Mouse (Mus musculus) naive thymus-derived CD4-positive, alpha-beta T cell, adult 2 months (primary cell): ENCODE data around the gene Hist2h2aa2.
"Not testable (repeated sequence)": the region's sequence is repeated elsewhere in the genome, so short reads cannot be mapped to it uniquely, and the experiment has no call there.

ENCODE experiments used
- DNase-seq: peaks from one replicate; pipeline ENCODE4 v3.0.0-alpha.2; 2011; ENCODE audit warnings: low read depth

Gene Hist2h2aa2

DNA sequence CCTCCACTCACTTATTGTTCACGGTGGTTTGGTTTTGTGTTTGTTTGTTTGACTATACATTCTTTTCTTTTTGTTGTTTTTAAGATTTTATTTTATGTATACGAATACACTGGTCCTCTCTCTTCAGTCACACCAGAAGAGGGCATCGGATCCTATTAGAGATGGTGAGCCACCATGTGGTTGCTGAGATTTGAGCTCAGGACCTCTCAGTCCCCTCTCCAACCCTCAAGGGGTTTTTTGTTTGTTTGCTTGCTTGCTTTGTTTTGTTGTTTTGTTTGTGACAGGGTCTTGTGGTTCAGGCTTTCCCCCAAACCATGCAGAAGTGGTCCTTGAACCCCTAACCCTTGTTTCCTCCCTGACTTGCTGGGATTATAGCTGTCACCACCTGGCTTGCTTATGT lies 21.5 kb upstream of the Hist2h2aa2 start:
- no peak for DNase-seq

DNA sequence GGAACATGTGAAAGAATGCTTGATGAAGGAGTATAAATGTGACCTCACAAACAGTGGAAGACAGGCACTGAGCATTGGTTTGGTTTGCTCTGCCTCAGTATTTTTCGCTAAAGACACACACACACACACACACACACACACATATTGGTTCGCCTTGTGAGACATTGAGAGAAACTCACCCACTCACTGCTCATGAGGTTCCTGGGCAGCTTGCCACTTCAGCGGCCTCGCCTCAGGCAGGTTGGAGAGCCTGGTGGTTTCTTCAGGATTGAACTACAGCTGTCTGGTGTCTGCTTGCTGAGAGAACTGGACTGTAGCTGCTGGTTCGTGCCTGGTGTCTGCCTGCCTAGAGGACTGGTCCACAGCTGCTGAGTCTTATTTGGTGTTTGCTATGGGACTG lies 20.1 kb upstream of the Hist2h2aa2 start:
- DNase-seq, result no peak

DNA sequence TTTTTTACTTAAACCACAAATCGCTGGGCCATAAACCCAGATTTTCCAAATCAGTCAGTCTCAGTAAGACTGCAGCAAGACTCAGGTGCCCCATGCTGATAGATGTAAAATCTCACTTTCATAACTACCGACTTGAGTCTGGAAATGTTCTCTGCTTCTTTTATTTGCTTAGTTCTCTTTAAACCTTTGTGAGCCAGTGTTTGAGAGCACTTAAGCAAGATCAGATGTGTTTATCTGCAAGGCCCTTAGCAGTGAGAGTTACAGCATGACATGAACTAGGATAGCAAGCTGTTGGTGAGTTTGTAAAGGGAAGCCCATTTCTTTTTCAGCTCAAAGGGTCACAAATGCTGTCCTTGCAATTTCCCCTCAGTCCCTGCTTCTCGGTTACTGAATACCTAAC lies 17.1 kb upstream of the Hist2h2aa2 start:
- no peak for DNase-seq

DNA sequence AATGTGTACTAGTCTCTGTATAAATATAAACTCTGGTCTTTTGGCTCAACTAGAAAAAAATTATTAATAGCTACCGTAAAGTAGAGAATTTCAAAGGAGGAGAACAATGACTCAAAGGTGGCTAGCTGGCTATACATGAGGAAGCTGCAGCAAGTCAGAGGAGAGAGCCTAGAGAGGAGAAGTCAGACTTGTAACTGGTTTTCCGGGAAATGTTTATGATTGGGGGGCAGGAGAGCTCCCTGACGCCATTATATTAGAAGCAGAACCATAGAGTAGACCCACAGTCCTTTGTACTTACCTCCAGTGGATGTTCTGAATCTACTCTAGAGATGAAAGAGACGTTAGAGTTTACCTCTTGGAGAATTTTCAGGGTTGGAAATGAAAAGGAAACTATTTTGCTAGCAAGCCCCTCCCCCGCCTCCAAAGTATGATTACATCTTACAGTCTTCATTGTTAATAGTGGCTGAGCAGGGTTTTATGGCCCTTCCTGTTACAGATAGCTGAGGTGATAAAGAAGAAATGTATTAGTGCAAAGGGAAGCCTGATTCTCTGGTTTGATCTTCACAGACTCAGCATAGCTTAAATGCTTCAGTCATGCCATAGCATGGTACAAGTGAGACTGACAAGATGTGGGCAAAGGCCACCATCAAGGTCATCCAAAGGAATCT lies 16.0 kb upstream of the Hist2h2aa2 start:
- no peak for DNase-seq

DNA sequence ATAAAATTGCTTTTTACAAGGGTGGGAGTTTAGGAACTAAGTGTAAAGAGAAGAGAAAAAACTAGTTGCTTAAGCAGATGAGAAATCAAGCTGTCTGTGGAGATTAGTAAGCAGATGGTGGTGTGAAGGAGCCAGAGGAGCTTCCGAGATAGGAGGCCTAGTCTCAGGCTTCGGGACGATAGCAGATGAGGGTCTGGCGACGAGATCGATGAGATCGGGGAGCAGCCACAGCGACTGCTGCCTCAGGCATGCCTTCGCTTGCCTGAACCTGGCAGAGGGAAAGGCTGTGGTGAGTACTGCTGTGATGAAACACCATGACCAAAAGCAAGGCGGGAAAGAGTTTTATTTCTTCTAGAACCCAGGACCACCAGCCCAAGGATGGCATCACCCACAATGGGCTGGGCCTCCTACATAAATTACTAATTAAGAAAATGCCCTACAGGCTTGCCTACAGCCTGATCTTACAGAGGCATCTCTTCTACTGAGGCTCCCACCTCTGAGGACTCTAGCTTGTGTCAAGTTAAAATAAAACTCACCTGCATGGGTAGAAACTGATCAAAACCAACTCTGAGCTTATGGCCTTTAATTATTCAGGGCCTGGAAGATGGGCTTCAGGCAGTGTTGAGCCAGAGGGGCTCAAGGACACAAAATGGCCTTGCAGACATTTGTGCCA lies 14.7 kb upstream of the Hist2h2aa2 start:
- DNase-seq, result no peak

DNA sequence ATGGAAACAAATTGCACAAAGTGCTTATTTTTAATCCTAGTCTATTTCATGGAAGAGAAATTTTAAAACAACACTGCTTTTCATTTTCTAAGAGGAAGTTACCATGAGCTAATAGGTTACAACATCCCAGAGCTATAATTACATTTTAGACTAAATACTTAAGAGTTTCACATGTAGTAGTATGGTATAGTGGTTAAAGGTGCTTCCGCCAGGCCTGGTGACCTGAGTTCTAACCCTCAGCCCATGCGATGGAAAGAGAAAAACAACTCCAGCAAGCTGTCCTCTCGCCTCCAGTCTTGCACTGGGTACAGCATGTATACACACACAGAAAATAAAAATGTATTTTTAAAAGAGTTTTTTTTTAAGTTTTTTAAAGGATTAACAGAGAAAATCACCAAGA lies 11.7 kb upstream of the Hist2h2aa2 start:
- DNase-seq, result no peak

DNA sequence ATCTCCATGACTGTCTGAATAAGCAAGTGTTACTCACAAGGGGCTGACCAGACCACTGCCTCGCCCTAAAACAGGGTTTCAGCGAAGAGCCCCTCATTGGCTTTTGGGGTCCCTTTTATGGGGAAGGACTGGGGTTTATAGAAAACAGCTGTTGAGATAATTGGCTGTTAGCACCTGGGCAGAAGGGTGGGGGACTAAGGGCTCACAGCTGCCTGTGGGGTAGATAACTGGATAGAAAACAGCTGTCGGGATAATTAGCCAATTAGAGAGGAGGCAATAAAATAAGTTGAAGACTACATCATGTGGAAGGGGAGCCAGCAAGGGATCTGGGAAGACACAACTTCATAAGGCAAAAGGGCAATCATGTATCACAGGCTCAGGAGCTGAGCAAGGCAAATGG lies 10.8 kb upstream of the Hist2h2aa2 start:
- DNase-seq, result no peak

DNA sequence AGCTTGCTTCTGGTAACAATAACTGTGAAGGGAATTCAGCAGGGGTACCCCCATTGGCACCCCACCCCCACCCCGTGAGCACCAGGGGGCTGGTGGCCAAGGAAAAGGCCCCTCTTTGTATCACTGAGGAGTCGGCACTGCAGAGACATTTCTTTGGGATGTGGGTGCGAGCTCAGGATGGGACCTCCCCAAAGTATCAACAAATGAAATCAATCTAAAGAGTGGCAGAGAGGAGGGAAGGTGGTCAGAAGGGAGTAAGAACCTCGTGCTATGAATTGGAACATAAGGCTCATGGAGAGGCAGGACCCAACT lies 8.9 kb upstream of the Hist2h2aa2 start:
- DNase-seq, result no peak

DNA sequence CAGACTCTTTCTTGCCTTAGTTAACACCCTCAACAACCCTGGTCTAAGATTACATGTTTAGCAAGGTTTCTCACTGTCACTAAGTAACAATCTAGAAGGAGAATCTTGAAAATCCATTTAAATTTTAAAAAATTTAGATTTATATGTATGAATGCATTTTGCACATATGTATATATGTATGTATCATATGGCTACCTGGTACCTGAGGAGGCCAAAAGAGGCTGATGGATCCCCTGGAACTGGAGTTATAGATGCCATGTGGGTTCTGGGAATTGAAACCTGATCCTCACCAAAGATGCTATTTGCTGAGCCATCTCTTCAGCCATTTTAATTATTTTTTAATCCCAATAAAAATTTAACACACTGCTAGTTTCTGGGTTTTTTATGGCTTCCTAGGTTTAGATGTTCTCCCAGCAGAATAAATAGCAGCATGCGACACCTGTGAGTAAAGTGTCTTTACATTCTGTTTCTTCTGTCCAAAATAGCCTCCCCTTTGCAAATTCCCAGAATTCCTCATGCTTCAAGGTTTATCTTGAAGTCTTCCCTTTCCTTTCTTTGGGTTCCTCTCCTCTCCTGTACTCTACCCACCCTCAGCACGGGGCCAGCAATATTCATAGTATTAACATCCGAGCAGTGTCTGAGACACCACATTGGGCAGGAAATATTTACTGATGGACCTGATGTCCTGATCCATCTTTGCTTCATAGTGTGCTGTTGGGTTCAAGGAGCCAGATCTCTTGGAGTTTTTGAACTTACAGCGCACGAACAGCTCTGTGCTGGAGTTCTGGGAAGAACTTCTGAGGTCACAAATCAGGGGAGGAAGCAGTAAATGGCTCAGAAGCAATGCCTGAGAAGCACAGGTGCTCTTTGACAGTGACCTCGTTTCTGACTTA lies 8.3 kb upstream of the Hist2h2aa2 start:
- DNase-seq, result no peak

DNA sequence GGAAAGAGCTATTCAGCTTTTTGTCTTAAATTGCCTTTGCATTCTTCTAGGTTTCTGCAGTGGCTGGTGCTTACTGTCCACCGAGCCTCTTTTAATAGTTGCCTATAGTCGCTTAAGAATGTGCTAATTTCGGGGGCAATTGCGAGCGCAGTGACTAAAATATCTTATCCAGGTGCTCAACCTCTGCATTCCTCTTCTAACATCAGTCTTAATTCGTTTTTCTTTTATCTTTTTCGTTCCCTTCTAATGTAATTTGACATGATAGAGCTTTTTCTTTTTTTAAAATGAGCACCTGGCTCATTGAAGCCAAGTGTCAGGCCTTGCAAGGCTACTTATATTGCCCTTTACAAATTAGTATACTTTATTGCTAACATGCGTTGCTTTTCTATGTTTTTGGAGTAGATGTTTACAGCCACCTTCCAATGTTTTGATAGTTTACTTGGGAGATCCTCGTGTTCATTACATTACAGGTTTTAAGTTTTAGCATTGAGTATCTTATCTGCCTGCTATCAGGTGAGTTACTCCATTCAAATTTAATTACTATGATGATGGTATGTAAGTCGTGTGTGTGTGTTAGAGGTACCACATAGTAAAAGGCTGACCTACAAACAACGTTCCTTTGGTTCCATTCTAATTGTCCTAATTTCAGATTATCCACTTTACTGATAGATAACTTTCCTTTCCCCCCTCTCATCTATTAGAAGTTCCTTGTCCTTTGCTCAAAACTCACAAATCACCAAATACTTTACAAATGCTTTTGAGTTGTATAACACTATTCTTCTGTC lies 7.5 kb upstream of the Hist2h2aa2 start:
- no peak for DNase-seq

DNA sequence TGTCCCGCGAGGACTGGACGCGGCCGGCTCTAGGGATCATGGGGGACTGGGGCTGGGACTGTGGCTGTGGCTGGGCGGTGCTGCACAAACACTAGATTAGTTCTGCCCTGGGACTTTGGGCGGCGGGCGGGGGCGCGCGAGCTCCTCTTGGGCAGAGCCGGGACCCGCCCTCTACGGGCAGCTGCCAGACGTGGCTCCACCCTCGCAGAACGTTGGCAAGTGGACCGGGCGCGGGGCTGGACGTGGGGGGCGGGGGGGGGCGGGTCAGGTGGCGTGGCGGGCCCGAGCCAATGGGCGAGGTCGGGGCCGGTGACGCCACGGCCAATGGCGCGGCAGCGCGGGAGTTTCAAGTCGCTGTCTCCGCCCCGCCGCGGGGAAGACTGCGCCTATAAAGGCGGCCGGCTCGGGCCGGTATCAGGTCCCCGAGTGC lies 6.4 kb upstream of the Hist2h2aa2 start, which contains the start of gene Hist2h3c1:
Hist2h3c1 (plus strand) TSS at position 259 of the 430 bp plus-strand sequence.
- not testable (repeated sequence) for DNase-seq

DNA sequence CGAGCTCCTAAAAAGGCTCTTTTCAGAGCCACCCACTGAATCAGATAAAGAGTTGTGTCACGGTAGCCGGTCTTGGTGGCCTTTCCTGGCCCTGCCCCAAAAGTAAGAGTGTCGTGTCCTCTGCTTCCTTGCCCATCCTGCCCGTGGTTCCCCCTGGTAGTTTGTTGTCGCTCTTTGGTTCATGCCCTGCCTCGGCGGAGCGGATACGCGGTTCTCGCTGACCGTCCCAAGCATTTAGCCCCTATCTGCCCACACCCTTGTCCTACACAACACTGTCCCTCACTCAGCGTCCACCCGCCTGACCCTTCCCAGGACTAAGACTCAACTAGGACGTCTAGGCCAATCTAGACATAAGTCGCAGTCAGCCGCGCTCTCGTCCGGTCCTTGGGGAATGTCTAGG lies 5.9 kb upstream of the Hist2h2aa2 start:
- not testable (repeated sequence) for DNase-seq

DNA sequence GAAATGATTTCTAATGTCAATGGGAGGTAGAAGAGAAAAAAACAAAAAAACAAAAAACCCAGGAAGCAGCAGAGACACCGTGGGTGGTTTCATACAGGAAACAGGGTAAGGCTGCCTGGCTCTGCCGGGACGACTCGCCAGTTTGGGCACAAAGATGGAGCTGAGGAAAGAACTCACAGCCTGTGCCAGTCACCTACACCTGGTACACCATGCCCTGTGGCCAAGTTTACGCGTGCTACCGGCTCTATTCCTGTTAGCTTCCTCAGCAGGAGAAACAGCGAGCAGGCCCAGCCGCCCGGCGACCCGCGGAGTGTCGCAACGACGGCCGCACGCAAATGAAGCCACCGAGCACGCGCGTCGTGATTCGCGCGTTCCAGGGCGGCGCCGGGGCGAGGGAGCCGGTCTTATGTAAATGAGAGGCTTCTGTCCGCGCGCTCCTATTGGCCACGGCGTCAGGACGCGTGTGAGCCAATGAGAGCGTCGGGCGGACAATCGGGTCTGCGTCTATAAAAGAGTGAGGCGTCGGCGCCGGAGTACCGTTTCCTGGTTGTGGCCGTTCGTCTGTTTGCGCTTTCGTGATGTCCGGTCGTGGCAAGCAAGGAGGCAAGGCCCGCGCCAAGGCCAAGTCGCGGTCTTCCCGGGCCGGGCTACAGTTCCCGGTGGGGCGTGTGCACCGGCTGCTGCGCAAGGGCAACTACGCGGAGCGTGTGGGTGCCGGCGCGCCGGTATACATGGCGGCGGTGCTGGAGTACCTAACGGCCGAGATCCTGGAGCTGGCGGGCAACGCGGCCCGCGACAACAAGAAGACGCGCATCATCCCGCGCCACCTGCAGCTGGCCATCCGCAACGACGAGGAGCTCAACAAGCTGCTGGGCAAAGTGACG lies 5.2 kb upstream of the Hist2h2aa2 start, which contains the start of gene Hist2h2aa1:
Hist2h2aa1 (plus strand) TSS at position 495 of the 884 bp plus-strand sequence.
- DNase-seq, result peak; percentile 90

DNA sequence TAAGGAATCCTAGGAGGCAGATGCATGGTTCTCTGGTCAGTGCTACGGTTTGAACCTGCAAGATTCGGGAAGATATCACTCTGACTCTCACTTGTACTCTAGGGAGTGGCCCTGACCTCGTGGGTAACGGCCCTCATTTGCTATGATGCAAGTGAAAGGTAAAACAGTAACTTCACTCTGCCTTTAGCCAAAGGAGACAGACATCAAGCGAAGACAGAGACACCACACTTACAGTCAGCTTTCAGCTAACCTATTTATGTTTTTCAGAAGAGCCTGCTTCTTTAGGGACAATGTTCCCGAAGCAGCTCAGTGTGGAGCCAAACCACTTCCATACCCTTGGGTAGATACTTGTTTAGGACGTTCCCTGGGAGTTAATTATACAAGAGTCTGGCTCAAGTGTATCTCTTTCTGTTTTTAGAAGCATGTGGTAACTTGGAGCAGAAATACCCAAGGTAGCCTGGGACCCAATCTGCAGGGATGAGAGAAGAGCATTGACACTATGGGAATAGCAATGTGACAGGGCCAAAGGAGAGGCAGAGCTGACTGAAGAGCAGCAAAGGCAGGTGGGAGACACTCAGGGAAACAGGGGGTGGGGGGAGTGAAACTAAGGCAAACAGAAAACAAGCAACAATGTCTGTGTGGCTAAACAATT lies 4.0 kb upstream of the Hist2h2aa2 start:
- DNase-seq, result no peak

DNA sequence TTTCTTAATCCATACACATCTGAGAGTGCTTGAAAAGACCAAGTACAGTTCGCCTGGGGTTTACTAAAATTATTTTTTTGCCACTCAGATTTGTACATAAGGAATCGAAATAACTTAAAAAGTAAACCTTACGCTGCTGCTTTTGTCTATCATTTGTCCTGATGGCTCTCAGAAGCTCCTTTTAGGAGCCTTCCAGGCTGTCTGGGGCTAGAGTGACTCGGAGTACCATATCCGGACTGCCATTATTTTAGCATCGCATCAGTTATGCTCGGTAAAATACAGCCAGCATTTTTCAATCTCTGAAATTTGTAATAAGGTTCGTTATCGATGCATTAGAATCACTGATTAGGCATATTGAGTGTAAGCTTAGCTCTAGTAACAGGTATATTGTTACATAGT lies 722 bp upstream of the Hist2h2aa2 start:
- DNase-seq, result no peak

DNA sequence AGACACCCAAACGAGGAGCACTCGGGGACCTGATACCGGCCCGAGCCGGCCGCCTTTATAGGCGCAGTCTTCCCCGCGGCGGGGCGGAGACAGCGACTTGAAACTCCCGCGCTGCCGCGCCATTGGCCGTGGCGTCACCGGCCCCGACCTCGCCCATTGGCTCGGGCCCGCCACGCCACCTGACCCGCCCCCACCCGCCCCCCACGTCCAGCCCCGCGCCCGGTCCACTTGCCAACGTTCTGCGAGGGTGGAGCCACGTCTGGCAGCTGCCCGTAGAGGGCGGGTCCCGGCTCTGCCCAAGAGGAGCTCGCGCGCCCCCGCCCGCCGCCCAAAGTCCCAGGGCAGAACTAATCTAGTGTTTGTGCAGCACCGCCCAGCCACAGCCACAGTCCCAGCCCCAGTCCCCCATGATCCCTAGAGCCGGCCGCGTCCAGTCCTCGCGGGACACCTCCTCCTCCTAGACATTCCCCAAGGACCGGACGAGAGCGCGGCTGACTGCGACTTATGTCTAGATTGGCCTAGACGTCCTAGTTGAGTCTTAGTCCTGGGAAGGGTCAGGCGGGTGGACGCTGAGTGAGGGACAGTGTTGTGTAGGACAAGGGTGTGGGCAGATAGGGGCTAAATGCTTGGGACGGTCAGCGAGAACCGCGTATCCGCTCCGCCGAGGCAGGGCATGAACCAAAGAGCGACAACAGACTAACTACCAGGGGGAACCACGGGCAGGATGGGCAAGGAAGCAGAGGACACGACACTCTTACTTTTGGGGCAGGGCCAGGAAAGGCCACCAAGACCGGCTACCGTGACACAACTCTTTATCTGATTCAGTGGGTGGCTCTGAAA lies 902 bp downstream of the Hist2h2aa2 start, which contains the start of gene Hist2h3c2:
Hist2h3c2 (minus strand) TSS at position 174 of the 840 bp plus-strand sequence.
- DNase-seq, result not testable (repeated sequence)

DNA sequence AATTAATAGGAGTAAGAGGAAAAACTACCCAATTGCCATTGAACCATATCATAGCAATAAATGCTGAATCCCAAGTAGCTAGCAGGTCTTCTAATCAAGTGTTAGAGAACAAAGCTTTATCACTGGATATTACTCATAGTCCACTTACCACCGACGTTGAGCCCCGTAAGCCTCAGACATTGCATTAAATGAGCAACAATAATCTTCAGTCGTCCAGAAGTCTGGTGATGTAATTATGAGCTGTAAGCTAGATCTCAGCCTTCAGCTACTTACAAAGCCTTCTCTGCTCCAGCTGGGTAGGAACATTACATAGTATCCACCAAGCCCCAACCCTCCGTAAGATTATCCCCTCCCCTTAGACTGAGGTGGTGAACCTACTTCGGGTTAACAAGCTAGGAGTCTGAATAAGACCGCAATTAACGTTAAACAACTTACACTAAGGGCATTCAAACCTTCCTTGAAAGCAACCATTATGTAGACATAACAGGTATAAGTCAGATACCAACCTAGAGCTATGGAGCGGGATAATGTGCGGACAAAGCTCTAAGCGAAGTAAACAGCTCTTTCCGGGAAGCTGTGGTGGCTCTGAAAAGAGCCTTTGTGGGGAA lies 2.1 kb downstream of the Hist2h2aa2 start:
- peak; percentile 51 for DNase-seq

DNA sequence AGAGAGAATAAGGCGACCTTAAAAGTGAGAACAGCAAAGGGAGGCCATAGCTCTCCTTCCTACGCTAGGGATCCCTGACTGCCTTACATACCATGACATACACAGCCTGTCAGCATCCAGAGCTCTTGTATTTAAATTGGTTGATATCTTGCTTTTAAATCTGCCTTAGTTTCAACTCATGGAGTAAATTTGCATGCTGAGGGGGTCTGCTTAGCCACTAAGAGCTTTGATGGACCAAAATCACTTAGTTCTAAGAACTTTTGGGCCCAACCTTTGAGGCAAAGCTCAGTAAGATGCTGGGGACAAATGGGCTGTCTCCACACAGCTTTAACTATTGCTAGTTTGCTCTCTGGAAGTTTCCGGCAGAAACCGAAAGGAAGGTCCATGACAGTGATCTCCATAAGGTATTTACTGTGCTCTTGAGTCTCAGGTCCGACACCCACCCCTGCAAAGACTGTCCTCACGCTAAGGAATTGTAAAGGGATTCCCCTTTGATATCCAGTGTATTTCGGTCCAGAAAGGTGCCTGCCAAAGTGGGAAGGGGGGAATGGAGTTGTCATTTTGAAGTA lies 2.7 kb downstream of the Hist2h2aa2 start:
- no peak for DNase-seq
